Mouse (Mus musculus): ENCODE data around the gene Dyrk3. TPM values are rescaled to one million over a fixed set of nuclear protein-coding genes. Genes with fewer than 3 reads are reported as not detected.
"Not testable (repeated sequence)": the region's sequence is repeated elsewhere in the genome, so short reads cannot be mapped to it uniquely, and the experiment has no call there.

Dyrk3 gene
- polyA plus RNA-seq, 1 experiment from 2014 or later, result 2.1 TPM

GRCm38 (mm10) chr1:131164427-131164826, 26.3 kb upstream of the Dyrk3 start:
- no peak overlapping the region for H3K4me2 ChIP-seq (ENCODE audit: low read depth, low read length)
- no peaks in the 10 kb centered on the region for H3K27me3 ChIP-seq (ENCODE audit: control insufficient read depth, insufficient read depth, low read length)
- no peak overlapping the region; the same call in 1 of the 2 replicates for H3K9ac ChIP-seq (ENCODE audit: low read length)
- no peaks in the 10 kb centered on the region for H3K9me3 ChIP-seq (replicated peaks; ENCODE audit: control insufficient read depth, low read length)
- no peak overlapping the region for H3K4me3 ChIP-seq (ENCODE audit: low read length)
- 57% methylated on average over 6 of the region's 6 CpGs for WGBS
- H3K27ac ChIP-seq (ENCODE audit: low read length), result peak overlapping the region; percentile 40; the same call in 1 of the 2 replicates
- H3K36me3 ChIP-seq (ENCODE audit: control insufficient read depth, insufficient read depth), result peaks cover 71% of the 10 kb centered on the region
- ATAC-seq (replicated peaks; ENCODE audit: extremely low read depth, insufficient read depth, low FRiP score), result no peak
- H3K4me1 ChIP-seq (ENCODE audit: control insufficient read depth, insufficient read depth, low read length), result no peaks in the 10 kb centered on the region

DNA sequence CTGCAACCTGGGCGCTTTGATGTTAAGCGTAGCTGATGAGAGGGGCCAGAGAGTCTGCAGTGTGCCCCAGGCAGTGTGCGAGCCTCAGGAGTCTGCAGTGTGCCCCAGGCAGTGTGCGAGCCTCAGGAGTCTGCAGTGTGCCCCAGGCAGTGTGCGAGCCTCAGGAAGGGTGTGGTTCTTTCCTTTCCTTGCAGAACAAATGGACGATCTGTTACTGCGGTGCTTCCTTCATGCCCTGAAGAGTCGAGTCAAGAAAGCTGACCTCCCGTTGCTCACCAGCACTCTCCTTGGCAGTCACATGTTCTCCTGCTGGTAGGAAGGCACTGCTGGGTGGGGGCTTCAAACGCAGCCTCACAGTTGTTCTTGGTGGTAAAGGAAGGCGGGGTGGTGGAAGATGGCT, 23.0 kb upstream of the Dyrk3 start:
- Histone ChIP-seq H3K4me3 (ENCODE audit: low read length) (no peak overlapping the region), H3K27me3 (ENCODE audit: control insufficient read depth, insufficient read depth, low read length) (no peaks in the 10 kb centered on the region), H3K27ac (ENCODE audit: low read length) (no peak overlapping the region), H3K4me2 (ENCODE audit: low read depth, low read length) (no peak overlapping the region), H3K9ac (ENCODE audit: low read length) (no peak overlapping the region), H3K36me3 (ENCODE audit: control insufficient read depth, insufficient read depth) (peaks cover 48% of the 10 kb centered on the region), H3K4me1 (ENCODE audit: control insufficient read depth, insufficient read depth, low read length) (no peaks in the 10 kb centered on the region), H3K9me3 (replicated peaks; ENCODE audit: control insufficient read depth, low read length) (no peaks in the 10 kb centered on the region)
- no peak for ATAC-seq (replicated peaks; ENCODE audit: extremely low read depth, insufficient read depth, low FRiP score)
- WGBS, result 79% methylated on average over 11 of the region's 11 CpGs

DNA sequence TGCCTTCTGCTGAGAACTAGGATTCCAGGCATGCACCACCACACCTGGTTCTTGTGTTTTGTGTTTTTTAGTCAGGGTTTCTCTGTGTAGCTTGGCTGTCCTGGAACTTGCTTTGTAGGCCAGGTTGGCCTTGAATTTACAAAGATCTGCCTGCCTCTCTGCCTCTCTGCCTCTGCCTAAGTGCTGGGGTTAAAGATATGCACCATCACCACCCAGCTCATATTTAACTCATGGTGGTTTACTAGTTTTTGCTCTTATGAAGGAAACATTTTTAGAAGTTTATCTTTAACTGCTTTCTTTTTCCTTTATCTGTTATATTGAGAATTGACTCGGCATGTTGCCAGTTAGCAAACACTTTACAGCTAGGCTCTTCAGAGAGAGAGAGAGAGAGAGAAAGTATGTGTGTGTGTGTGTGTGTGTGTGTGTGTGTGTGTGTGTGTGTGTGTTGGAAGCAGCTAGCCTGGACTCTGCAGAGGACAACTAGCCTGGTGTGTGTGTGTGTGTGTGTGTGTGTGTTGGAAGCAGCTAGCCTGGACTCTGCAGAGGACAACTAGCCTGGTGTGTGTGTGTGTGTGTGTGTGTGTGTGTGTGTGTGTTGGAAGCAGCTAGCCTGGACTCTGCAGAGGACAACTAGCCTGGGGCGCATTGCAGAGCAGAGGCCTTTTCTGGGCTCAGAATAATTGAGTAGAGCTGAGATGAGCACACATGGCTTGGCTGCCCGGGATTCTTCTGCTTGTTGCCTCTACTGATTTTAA, 21.6 kb upstream of the Dyrk3 start:
- H3K27ac ChIP-seq (ENCODE audit: low read length); H3K9me3 ChIP-seq (replicated peaks; ENCODE audit: control insufficient read depth, low read length); H3K4me1 ChIP-seq (ENCODE audit: control insufficient read depth, insufficient read depth, low read length); H3K27me3 ChIP-seq (ENCODE audit: control insufficient read depth, insufficient read depth, low read length); H3K4me3 ChIP-seq (ENCODE audit: low read length); H3K4me2 ChIP-seq (ENCODE audit: low read depth, low read length); H3K9ac ChIP-seq (ENCODE audit: low read length); ATAC-seq (replicated peaks; ENCODE audit: extremely low read depth, insufficient read depth, low FRiP score): not testable (repeated sequence)
- H3K36me3 ChIP-seq (ENCODE audit: control insufficient read depth, insufficient read depth), result peaks cover 36% of the 10 kb centered on the region
- 78% methylated on average over 3 of the region's 3 CpGs for WGBS

DNA sequence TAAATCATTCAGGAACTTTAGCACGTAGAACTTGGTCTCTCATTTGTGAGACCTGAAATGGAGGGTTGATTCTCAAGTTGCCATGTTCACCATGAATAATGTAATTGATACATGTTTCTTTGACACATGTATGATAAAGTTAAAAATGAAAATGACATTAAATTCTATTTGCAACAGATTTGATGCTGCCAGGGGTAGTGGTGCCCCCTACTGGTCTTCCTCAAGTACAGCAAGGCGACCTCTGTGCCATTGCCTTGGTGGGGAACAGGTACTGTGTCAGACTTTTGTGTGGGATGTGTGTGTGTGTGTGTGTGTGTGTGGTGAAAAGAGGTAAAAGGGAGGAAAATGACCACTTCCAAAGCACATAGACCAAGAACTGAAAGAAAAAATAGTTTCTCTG, 17.3 kb upstream of the Dyrk3 start:
- no peak overlapping the region for H3K4me2 ChIP-seq (ENCODE audit: low read depth, low read length)
- H3K4me1 ChIP-seq (ENCODE audit: control insufficient read depth, insufficient read depth, low read length), result peaks cover 9% of the 10 kb centered on the region
- no peak overlapping the region for H3K27ac ChIP-seq (ENCODE audit: low read length)
- H3K36me3 ChIP-seq (ENCODE audit: control insufficient read depth, insufficient read depth), result peaks cover 5% of the 10 kb centered on the region
- no peak for ATAC-seq (replicated peaks; ENCODE audit: extremely low read depth, insufficient read depth, low FRiP score)
- H3K27me3 ChIP-seq (ENCODE audit: control insufficient read depth, insufficient read depth, low read length), result no peaks in the 10 kb centered on the region
- H3K9me3 ChIP-seq (replicated peaks; ENCODE audit: control insufficient read depth, low read length), result no peaks in the 10 kb centered on the region
- H3K9ac ChIP-seq (ENCODE audit: low read length), result no peak overlapping the region
- WGBS, result 62% methylated on average over 2 of the region's 2 CpGs
- H3K4me3 ChIP-seq (ENCODE audit: low read length), result no peak overlapping the region

DNA sequence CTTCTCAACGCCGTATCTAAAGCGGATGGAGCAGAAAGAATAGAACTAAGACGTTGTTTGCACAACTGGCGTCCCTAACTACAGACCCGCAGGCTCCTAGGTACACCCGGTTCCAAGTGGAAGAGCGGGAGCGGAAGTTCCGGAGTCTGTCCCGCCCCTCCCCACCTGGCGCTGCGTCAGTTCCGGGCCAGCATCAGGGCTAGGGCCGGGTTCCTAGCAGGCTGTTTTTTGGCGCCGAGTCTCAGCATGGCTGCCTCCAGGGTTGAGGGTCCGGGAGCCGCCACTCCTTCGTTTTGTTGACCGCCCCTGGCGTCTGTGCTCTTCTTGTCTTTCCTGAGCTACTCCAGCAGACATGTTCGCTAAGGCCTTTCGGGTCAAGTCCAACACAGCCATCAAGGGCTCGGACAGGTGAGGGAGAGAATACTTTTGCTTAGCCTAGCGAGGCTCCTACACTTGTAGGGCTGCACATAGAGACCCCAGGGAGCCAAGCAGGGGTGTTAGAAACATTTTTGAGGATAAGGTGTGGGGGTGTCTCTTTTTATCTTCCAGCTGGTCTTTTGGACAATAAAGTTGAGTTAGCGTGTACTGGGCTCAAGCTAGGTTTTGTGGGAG, 15.0 kb upstream of the Dyrk3 start, which contains the start of gene Eif2d:
Gene Eif2d, plus strand, starts transcription at position 164 of the 612 bp plus-strand sequence.
- Histone ChIP-seq H3K9me3 (replicated peaks; ENCODE audit: control insufficient read depth, low read length) (no peaks in the 10 kb centered on the region), H3K4me2 (ENCODE audit: low read depth, low read length) (peak within 1 kb of the TSS; percentile 98), H3K36me3 (ENCODE audit: control insufficient read depth, insufficient read depth) (no peaks in the 10 kb centered on the region), H3K4me3 (ENCODE audit: low read length) (peak within 1 kb of the TSS; percentile 80), H3K27ac (ENCODE audit: low read length) (peak within 1 kb of the TSS; percentile 69), H3K27me3 (ENCODE audit: control insufficient read depth, insufficient read depth, low read length) (no peaks in the 10 kb centered on the region), H3K9ac (ENCODE audit: low read length) (peak within 1 kb of the TSS; percentile 81), H3K4me1 (ENCODE audit: control insufficient read depth, insufficient read depth, low read length) (peaks cover 9% of the 10 kb centered on the region)
- peak; percentile 96 for ATAC-seq (replicated peaks; ENCODE audit: extremely low read depth, insufficient read depth, low FRiP score)
- WGBS, result under 1% methylated on average over 27 of the region's 27 CpGs

- no peak overlapping the region for H3K9ac ChIP-seq (ENCODE audit: low read length)
- no peaks in the 10 kb centered on the region for H3K36me3 ChIP-seq (ENCODE audit: control insufficient read depth, insufficient read depth)
- no peaks in the 10 kb centered on the region for H3K27me3 ChIP-seq (ENCODE audit: control insufficient read depth, insufficient read depth, low read length)
- H3K4me3 ChIP-seq (ENCODE audit: low read length), result no peak overlapping the region
- no peak overlapping the region for H3K4me2 ChIP-seq (ENCODE audit: low read depth, low read length)
- ATAC-seq (replicated peaks; ENCODE audit: extremely low read depth, insufficient read depth, low FRiP score), result no peak
- no peak overlapping the region for H3K27ac ChIP-seq (ENCODE audit: low read length)
- 46% methylated on average over 1 of the region's 1 CpGs for WGBS
- 0 out of 2 replicates have a peak, but pooled peaks cover 2% of the 10 kb centered on the region for H3K9me3 ChIP-seq (replicated peaks; ENCODE audit: control insufficient read depth, low read length)
- H3K4me1 ChIP-seq (ENCODE audit: control insufficient read depth, insufficient read depth, low read length), result peaks cover 9% of the 10 kb centered on the region
These were observed 11.4 kb upstream of the Dyrk3 start for GRCm38 (mm10) chr1:131149496-131149895.

GRCm38 (mm10) chr1:131146181-131146614, 8.1 kb upstream of the Dyrk3 start:
- WGBS, result 66% methylated on average over 3 of the region's 3 CpGs
- no peak overlapping the region for H3K9ac ChIP-seq (ENCODE audit: low read length)
- ATAC-seq (replicated peaks; ENCODE audit: extremely low read depth, insufficient read depth, low FRiP score), result no peak
- no peak overlapping the region for H3K4me3 ChIP-seq (ENCODE audit: low read length)
- no peak overlapping the region for H3K4me2 ChIP-seq (ENCODE audit: low read depth, low read length)
- H3K27ac ChIP-seq (ENCODE audit: low read length), result no peak overlapping the region
- H3K4me1 ChIP-seq (ENCODE audit: control insufficient read depth, insufficient read depth, low read length), result no peaks in the 10 kb centered on the region
- H3K27me3 ChIP-seq (ENCODE audit: control insufficient read depth, insufficient read depth, low read length), result no peaks in the 10 kb centered on the region
- no peaks in the 10 kb centered on the region for H3K36me3 ChIP-seq (ENCODE audit: control insufficient read depth, insufficient read depth)
- 0 out of 2 replicates have a peak, but pooled peaks cover 7% of the 10 kb centered on the region for H3K9me3 ChIP-seq (replicated peaks; ENCODE audit: control insufficient read depth, low read length)

- not testable (repeated sequence) for H3K27ac ChIP-seq (ENCODE audit: low read length); ATAC-seq (replicated peaks; ENCODE audit: extremely low read depth, insufficient read depth, low FRiP score); H3K9ac ChIP-seq (ENCODE audit: low read length); H3K4me3 ChIP-seq (ENCODE audit: low read length); H3K27me3 ChIP-seq (ENCODE audit: control insufficient read depth, insufficient read depth, low read length); H3K9me3 ChIP-seq (replicated peaks; ENCODE audit: control insufficient read depth, low read length); H3K4me1 ChIP-seq (ENCODE audit: control insufficient read depth, insufficient read depth, low read length); H3K36me3 ChIP-seq (ENCODE audit: control insufficient read depth, insufficient read depth); H3K4me2 ChIP-seq (ENCODE audit: low read depth, low read length)
- 69% methylated on average over 3 of the region's 3 CpGs for WGBS
These were observed 7.1 kb upstream of the Dyrk3 start for GRCm38 (mm10) chr1:131145222-131145621.

DNA sequence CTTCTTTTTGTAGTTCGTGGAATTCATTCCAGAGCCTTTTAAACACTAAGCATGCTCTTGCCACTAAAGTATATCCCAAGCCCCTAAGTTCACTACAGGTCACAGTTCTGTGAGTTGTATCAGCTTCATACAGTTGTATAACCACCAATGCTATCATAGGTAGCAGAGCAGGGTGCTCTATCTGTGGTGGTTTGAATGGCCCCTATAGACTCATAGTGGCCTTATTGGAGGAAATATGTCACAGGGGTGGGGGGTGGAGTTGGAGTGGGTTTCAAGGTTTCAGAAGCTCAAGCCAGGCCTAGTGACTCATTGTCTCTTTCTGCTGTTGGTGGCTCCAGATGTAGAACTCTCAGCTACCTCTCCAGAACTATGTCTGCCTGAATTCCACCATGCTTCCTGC, 4.3 kb upstream of the Dyrk3 start:
- Histone ChIP-seq H3K9ac (ENCODE audit: low read length) (no peak overlapping the region), H3K27me3 (ENCODE audit: control insufficient read depth, insufficient read depth, low read length) (no peaks in the 10 kb centered on the region), H3K4me3 (ENCODE audit: low read length) (no peak overlapping the region), H3K9me3 (replicated peaks; ENCODE audit: control insufficient read depth, low read length) (0 out of 2 replicates have a peak, but pooled peaks cover 7% of the 10 kb centered on the region), H3K4me2 (ENCODE audit: low read depth, low read length) (no peak overlapping the region), H3K36me3 (ENCODE audit: control insufficient read depth, insufficient read depth) (no peaks in the 10 kb centered on the region), H3K27ac (ENCODE audit: low read length) (no peak overlapping the region), H3K4me1 (ENCODE audit: control insufficient read depth, insufficient read depth, low read length) (peaks cover 5% of the 10 kb centered on the region)
- ATAC-seq (replicated peaks; ENCODE audit: extremely low read depth, insufficient read depth, low FRiP score), result no peak
- 75% methylated on average over 1 of the region's 1 CpGs for WGBS

Measured in heart, embryonic 16.5 days (tissue).